Comparison of ENCODE assay signal across 28 mouse cellular contexts in the genomic region with DNA sequence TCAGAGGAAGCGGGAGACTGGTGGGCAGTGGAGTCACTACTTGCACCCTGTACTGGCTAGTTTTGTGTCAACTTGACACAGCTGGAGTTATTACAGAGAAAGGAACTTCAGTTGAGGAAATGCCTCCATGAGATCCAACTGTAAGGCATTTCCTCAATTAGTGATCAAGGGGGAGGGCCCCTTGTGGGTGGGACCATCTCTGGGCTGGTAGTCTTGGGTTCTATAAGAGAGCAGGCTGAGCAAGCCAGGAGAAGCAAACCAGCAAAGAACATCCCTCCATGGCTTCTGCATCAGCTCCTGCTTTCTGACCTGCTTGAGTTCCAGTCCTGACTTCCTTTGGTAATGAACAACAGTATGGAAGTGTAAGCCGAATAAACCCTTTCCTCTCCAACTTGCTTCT. TPM values are rescaled to one million over a fixed set of nuclear protein-coding genes. Genes with fewer than 3 reads are reported as not detected.
"Had no signal": no experiment of that assay in that cellular context is flagged by ENCODE, and none has a peak within 500 bp of the region (broad histone marks: within the 10 kb centered on the region; RNA-seq: fewer than 3 reads in every experiment).

No protein-coding gene starts in this region.

RNA-seq across cellular contexts. Expression of gene Hist1h1t, which starts 7.2 kb away (rescaled TPM):
- total RNA-seq: gastrocnemius, adult 18-20 months; gastrocnemius, postnatal 25 days; granulocyte monocyte progenitor cell, adult 5-6 weeks; heart, adult 2 months; heart, postnatal 25 days; layer of hippocampus, adult 18-20 months; layer of hippocampus, postnatal 14 days; layer of hippocampus, postnatal 36 days; left cerebral cortex, adult 18-20 months; left cerebral cortex, postnatal 10 days; left cerebral cortex, postnatal 25 days; left cerebral cortex, postnatal 4 days; liver, adult 2 months had no signal
- polyA plus RNA-seq: heart, adult 2 months; heart, embryonic 12.5 days; heart, embryonic 16.5 days; hindbrain, embryonic 10.5 days; hindbrain, embryonic 12.5 days; hindbrain, embryonic 14.5 days; hindbrain, embryonic 16.5 days; inflammation-experienced regulatory T-cells, adult 6 months; intestine, embryonic 15.5 days; intestine, postnatal 0 days; kidney, embryonic 14.5 days; kidney, embryonic 16.5 days; large intestine, adult 2 months; limb, embryonic 11.5 days; limb, embryonic 15.5 days; liver, adult 2 months; liver, embryonic 12.5 days had no signal
